ENCODE assay signal across 12 mouse cellular contexts in the genomic region with DNA sequence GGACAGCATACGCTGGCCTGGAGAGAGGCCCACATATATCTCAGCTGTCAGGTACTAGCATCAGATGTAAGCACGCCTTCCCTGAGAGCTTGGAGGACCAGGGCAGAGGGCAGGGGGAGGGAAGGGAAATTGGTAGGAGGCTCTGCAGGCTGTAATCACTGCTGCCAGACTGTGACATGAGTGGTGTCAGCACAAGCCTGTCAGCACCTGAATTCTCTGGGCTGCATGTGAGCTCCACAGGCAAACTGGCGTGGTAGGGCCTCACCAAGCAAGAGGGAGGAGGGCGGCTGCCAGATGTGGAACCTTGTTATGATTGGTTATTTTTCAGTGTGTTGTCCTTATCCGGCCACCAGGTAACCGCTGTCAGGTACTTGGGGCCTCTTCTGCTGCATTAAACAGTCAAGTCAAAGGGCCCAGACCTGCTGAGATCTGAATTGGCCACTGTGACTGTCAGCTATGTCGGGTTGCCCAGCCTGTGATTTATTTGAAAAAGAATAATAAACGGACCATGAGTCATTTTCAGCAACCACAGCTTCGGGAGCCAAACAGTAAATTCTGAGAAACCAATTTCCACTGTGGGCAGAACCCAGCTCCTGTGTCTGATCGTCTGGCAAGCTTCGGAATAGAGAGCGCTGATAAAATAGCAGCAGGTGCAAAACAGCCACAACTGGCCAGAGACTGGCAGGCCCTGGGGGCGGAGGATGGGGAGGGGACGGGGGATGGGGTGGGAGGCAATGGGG. TPM values are rescaled to one million over a fixed set of nuclear protein-coding genes. Genes with fewer than 3 reads are reported as not detected.
DNase-seq lines count a peak whose midpoint lies in the region; ATAC-seq lines count a peak whose summit lies in the region.
"Had no signal": no experiment of that assay in that cellular context is flagged by ENCODE, and none has a peak within 500 bp of the region (broad histone marks: within the 10 kb centered on the region; RNA-seq: fewer than 3 reads in every experiment).

No protein-coding gene starts in this region.

- WGBS in neural tube, embryonic 11.5 days, result 64% methylated on average over 14 of the region's 14 CpGs
- WGBS in embryonic facial prominence, embryonic 10.5 days, result 78% methylated on average over 14 of the region's 14 CpGs

- DNase-seq in neural tube, embryonic 11.5 days (ENCODE audit: low spot score), result no peak
- DNase-seq in neural tube, embryonic 10.5 days (ENCODE audit: extremely low spot score, low spot score), result no peak
- DNase-seq in embryonic facial prominence, embryonic 10.5 days (ENCODE audit: low spot score), result peak; percentile 15
- DNase-seq in heart, postnatal 4 days, result peak; percentile 75
- DNase-seq in layer of hippocampus, postnatal 25 days (ENCODE audit: extremely low spot score in 1 of 2, low spot score in 1 of 2), result no peak
- no peak for DNase-seq in thymus, adult 18-20 months
- no peak for DNase-seq in right cerebral cortex, postnatal 10 days (ENCODE audit: low spot score in 2 of 2)

- no peak overlapping the region for H3K9ac ChIP-seq in neural tube, embryonic 11.5 days (ENCODE audit: low read length)

- no peak overlapping the region for H3K27ac ChIP-seq in neural tube, embryonic 11.5 days (ENCODE audit: low read depth, low read length)
- no peak overlapping the region for H3K27ac ChIP-seq in embryonic facial prominence, embryonic 10.5 days (replicated peaks)

- no peak overlapping the region for H3K4me2 ChIP-seq in neural tube, embryonic 11.5 days (ENCODE audit: low read depth)

- H3K4me1 ChIP-seq in neural tube, embryonic 11.5 days (ENCODE audit: control insufficient read depth, insufficient read depth, low read length), result no peaks in the 10 kb centered on the region
- H3K4me1 ChIP-seq in embryonic facial prominence, embryonic 10.5 days, result peaks cover 5% of the 10 kb centered on the region; the same call in 1 of the 2 replicates

- no peaks in the 10 kb centered on the region for H3K9me3 ChIP-seq in neural tube, embryonic 11.5 days (ENCODE audit: control insufficient read depth, low read length)
- H3K9me3 ChIP-seq in embryonic facial prominence, embryonic 10.5 days, result no peaks in the 10 kb centered on the region

- no peaks in the 10 kb centered on the region for H3K36me3 ChIP-seq in neural tube, embryonic 11.5 days (ENCODE audit: control insufficient read depth, insufficient read depth, low read length)
- H3K36me3 ChIP-seq in embryonic facial prominence, embryonic 10.5 days (replicated peaks), result no peaks in the 10 kb centered on the region

- peak; percentile 61; the same call in 1 of the 2 replicates for ATAC-seq in neural tube, embryonic 11.5 days (ENCODE audit: insufficient read depth, low FRiP score, low TSS enrichment)
- no peak for ATAC-seq in megakaryocyte, adult 5-6 weeks (ENCODE audit: poor library complexity, severe bottlenecking)

- no peak overlapping the region for H3K4me3 ChIP-seq in neural tube, embryonic 11.5 days (ENCODE audit: low read depth, low read length)
- H3K4me3 ChIP-seq in embryonic facial prominence, embryonic 10.5 days, result no peak overlapping the region

- no peaks in the 10 kb centered on the region for H3K27me3 ChIP-seq in neural tube, embryonic 11.5 days (ENCODE audit: control insufficient read depth, insufficient read depth, low read length)
- no peaks in the 10 kb centered on the region for H3K27me3 ChIP-seq in embryonic facial prominence, embryonic 10.5 days (replicated peaks; ENCODE audit: low read depth, poor library complexity, severe bottlenecking)

RNA-seq across cellular contexts. Expression of gene Tigit, which starts 38.0 kb away (rescaled TPM):
- polyA plus RNA-seq in neural tube, embryonic 11.5 days (2014; fragmentation: Nextera tagmentation; extraction: Ambion mirVana), result not detected in 2 replicates
- not detected in 2 replicates for polyA plus RNA-seq in embryonic facial prominence, embryonic 10.5 days (2016; fragmentation: Nextera tagmentation; extraction: Ambion mirVana)
- total RNA-seq in heart, postnatal 4 days (2021), result not detected
- total RNA-seq in layer of hippocampus, postnatal 25 days (2021), result not detected
- total RNA-seq in megakaryocyte, adult 5-6 weeks (2015), result 0.40 TPM in 1 of 2 replicates, not detected in the other
- not detected in 2 replicates for total RNA-seq in megakaryocyte, adult 5-6 weeks (2017)
- polyA plus RNA-seq: cortical plate, adult 2 months; limb, embryonic 14.5 days; stomach, embryonic 16.5 days had no signal

RNA-seq across cellular contexts. Expression of gene Drd3, which starts 51.9 kb away (rescaled TPM):
- not detected in 2 replicates for polyA plus RNA-seq in neural tube, embryonic 11.5 days (2014; fragmentation: Nextera tagmentation; extraction: Ambion mirVana)
- polyA plus RNA-seq in embryonic facial prominence, embryonic 10.5 days (2016; fragmentation: Nextera tagmentation; extraction: Ambion mirVana), result not detected in 2 replicates
- not detected for total RNA-seq in heart, postnatal 4 days (2021)
- under 1 TPM; 0.26 to 0.54 TPM for total RNA-seq in layer of hippocampus, postnatal 25 days (2021)
- total RNA-seq in megakaryocyte, adult 5-6 weeks (2015), result not detected in 2 replicates
- not detected in 2 replicates for total RNA-seq in megakaryocyte, adult 5-6 weeks (2017)
- total RNA-seq: monocyte, adult 5-6 weeks had no signal
- polyA plus RNA-seq: limb, embryonic 14.5 days; stomach, embryonic 16.5 days had no signal

Comparison
In these comparisons a context has a peak if more than half of its experiments do, and no peak if none do; other contexts are left out.
1. DNase-seq: peak in embryonic facial prominence, embryonic 10.5 days (single experiment) and heart, postnatal 4 days (single experiment); none in neural tube, embryonic 11.5 days (single experiment), neural tube, embryonic 10.5 days (single experiment), layer of hippocampus, postnatal 25 days (0 of 2), thymus, adult 18-20 months (0 of 2) and right cerebral cortex, postnatal 10 days (0 of 2).